Mouse (Mus musculus) kidney, postnatal 0 days (tissue): ENCODE data around the gene Gpd1. TPM values are rescaled to one million over a fixed set of nuclear protein-coding genes. Genes with fewer than 3 reads are reported as not detected.

Experiments used
- ATAC-seq: fragments of 200-750 bp; cut with Nextera tagmentation; replicated peaks from 2 replicates; pipeline ENCODE4 v1.8.0; 2017; ENCODE audit warnings: low read depth, moderate number of reproducible peaks, moderate TSS enrichment, moderate library complexity; ENCODE audit not compliant: low FRiP score
- DNase-seq: peaks from one replicate; pipeline ENCODE4 v3.0.0-alpha.2; 2016; ENCODE audit warnings: low spot score
- H3K27ac ChIP-seq: fragments of 300-500 bp; sonication (generic); 2 replicates; pipeline ENCODE4 v1.5.1; 2014; ENCODE audit warnings: mild to moderate bottlenecking
- H3K27me3 ChIP-seq: fragments of 300-500 bp; sonication (generic); 2 replicates; pipeline ENCODE4 v1.6.1; 2014; ENCODE audit warnings: low read length, mixed read lengths; ENCODE audit not compliant: insufficient read depth
- H3K36me3 ChIP-seq: fragments of 300-500 bp; sonication (generic); 2 replicates; pipeline ENCODE4 v1.6.1; 2014; ENCODE audit warnings: low read length, mixed read lengths; ENCODE audit not compliant: insufficient read depth
- H3K4me1 ChIP-seq: fragments of 300-500 bp; sonication (generic); replicated peaks from 2 replicates; pipeline ENCODE4 v1.6.1; 2014; ENCODE audit warnings: antibody characterized with exemption, low read length, mixed read lengths; ENCODE audit not compliant: insufficient read depth
- H3K4me2 ChIP-seq: fragments of 300-500 bp; sonication (generic); 2 replicates; pipeline ENCODE4 v1.6.1; 2014; ENCODE audit warnings: mild to moderate bottlenecking, low read length, moderate library complexity, mixed read lengths
- H3K4me3 ChIP-seq: fragments of 300-500 bp; sonication (generic); replicated peaks from 2 replicates; pipeline ENCODE4 v1.5.1; 2014; ENCODE audit warnings: low read depth, low read length
- H3K9ac ChIP-seq: fragments of 300-500 bp; sonication (generic); 2 replicates; pipeline ENCODE4 v1.6.1; 2014; ENCODE audit warnings: low read depth, low read length
- H3K9me3 ChIP-seq: fragments of 300-500 bp; sonication (generic); replicated peaks from 2 replicates; pipeline ENCODE4 v1.6.1; 2016; ENCODE audit warnings: low read length, inconsistent platforms, mixed read lengths
- CTCF ChIP-seq: IDR thresholded peaks from 2 replicates; pipeline ENCODE4 v1.5.1; 2016; ENCODE audit warnings: antibody characterized with exemption, low read depth, mild to moderate bottlenecking, moderate library complexity
- WGBS: fragments of 180-500 bp; shearing (Covaris S2); extraction: QIAGEN DNeasy Blood & Tissue Kit; methylation state at CpG from one replicate; pipeline ENCODE4 v1.1.7; 2014; 5-methylcytosine and 5-hydroxymethylcytosine counted together
- polyA plus RNA-seq: library from polyadenylated mRNA; unstranded; fragments of >200 nt; fragmentation: Nextera tagmentation; extraction: Ambion mirVana; gene quantifications from 2 replicates; pipeline ENCODE4 v1.2.1, GENCODE M21; 2015

The Gpd1 gene
- polyA plus RNA-seq, 1 experiment from 2014 or later: 46.1 TPM

DNA sequence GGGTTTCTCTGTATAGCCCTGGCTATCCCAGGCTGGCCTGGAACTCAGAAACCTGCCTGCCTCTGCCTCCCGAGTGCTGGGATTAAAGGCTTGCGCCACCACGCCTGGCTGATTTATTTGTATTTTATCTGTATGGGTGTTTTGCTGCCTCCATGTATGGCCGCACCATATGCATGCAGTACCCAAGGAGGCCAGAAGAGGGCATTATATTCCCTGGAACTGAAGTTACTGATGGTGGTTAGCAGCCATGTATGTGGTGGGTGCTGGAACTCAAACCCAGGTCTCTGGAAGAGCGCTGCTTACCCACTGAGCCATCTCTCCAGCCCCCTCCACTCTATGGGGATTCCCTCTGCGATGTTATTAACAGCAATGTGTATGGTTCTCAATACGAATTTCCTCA lies 34.4 kb upstream of the Gpd1 start:
- Histone ChIP-seq H3K9me3 (no peaks in the 10 kb centered on the region), H3K27me3 (no peaks in the 10 kb centered on the region), H3K4me1 (no peaks in the 10 kb centered on the region), H3K4me3 (no peak overlapping the region), H3K9ac (no peak overlapping the region), H3K4me2 (no peak overlapping the region), H3K36me3 (no peaks in the 10 kb centered on the region), H3K27ac (no peak overlapping the region)
- no peak for ATAC-seq
- TF ChIP-seq CTCF: peak; percentile 50
- no peak for DNase-seq
- WGBS: 91% methylated on average over 7 of the region's 7 CpGs

GRCm38 (mm10) chr15:99684156-99684555 lies 33.2 kb upstream of the Gpd1 start:
- no peak overlapping the region for H3K27ac ChIP-seq
- ATAC-seq: no peak
- H3K4me1 ChIP-seq: no peaks in the 10 kb centered on the region
- TF ChIP-seq CTCF: no peak
- no peaks in the 10 kb centered on the region for H3K27me3 ChIP-seq
- 89% methylated on average over 5 of the region's 5 CpGs for WGBS
- H3K9me3 ChIP-seq: no peaks in the 10 kb centered on the region
- no peaks in the 10 kb centered on the region for H3K36me3 ChIP-seq
- H3K9ac ChIP-seq: no peak overlapping the region
- no peak overlapping the region for H3K4me2 ChIP-seq
- DNase-seq: no peak
- H3K4me3 ChIP-seq: no peak overlapping the region

DNA sequence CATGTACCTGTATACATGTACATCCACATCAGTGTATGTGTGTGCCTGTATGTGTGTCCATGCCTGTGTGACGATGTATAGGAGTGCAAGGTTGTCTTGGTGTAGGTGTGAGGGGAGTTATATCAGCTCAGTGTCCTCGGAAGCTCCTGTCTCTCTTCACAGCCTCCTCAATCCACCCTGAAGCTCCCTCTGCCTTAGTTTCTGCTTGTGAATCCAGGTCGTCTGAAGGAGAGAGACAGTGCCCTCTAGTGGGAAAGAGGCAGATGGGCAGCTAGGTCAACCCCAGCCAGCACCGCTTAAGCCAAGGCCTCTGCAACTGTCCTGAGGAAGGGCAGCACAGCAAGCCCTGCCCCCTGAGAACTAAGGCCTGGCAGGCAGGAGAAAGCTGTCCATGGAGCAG lies 28.6 kb upstream of the Gpd1 start:
- H3K4me3 ChIP-seq: no peak overlapping the region
- 4% methylated on average over 4 of the region's 4 CpGs for WGBS
- H3K27ac ChIP-seq: no peak overlapping the region
- H3K36me3 ChIP-seq: no peaks in the 10 kb centered on the region
- H3K9ac ChIP-seq: no peak overlapping the region
- no peaks in the 10 kb centered on the region for H3K9me3 ChIP-seq
- H3K4me1 ChIP-seq: no peaks in the 10 kb centered on the region
- no peak for ATAC-seq
- no peaks in the 10 kb centered on the region for H3K27me3 ChIP-seq
- peak; percentile 93 for TF ChIP-seq CTCF
- peak; percentile 92 for DNase-seq
- H3K4me2 ChIP-seq: no peak overlapping the region

DNA sequence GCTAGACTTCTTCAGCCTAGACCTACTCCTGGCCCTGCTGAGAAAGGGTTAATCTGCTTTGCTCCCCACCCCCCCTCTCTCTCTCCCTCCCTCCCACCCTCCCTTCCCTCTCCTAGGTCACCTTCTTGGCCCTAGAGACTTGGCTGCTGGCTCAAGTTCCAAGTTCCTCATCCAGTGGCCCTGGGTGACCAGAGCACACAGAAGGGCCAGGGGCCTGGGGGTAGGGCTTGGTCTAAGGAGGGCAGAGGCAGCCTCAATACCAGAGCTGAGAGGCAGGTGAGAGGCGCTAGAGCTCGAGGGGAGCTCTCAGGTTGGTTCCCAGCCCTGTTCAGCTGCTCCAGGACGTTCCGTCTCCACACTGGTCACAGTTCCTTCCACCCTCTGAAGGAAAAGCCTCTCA lies 26.4 kb upstream of the Gpd1 start:
- no peak for ATAC-seq
- no peak for TF ChIP-seq CTCF

DNA sequence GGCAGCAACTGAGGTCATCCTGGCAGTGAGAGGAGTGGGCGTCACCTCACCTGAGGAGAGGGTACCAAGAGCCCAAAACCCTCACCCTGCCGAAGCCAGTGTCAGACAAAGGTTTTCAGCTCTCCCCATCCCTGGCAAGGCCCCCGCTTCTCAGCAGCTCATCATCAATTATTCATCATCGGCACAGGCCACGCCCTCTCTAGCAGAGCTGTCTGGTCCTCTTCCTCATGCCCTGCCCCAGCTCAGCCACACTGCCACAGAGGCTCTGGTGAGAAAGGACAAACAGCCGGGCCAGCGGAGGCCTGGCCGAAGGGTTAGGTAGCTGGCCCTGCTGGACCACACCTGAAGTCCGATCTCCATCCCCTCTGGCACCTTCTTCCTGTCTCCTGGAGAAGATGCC lies 25.3 kb upstream of the Gpd1 start:
- Histone ChIP-seq H3K36me3 (no peaks in the 10 kb centered on the region), H3K4me1 (no peaks in the 10 kb centered on the region), H3K27me3 (no peaks in the 10 kb centered on the region), H3K27ac (no peak overlapping the region), H3K9ac (no peak overlapping the region), H3K9me3 (no peaks in the 10 kb centered on the region), H3K4me2 (no peak overlapping the region), H3K4me3 (no peak overlapping the region)
- no peak for DNase-seq
- WGBS: 45% methylated on average over 9 of the region's 9 CpGs
- ATAC-seq: no peak
- TF ChIP-seq CTCF: no peak

More for the DNA sequence above, 26.4 kb upstream of the Gpd1 start:
- Histone ChIP-seq H3K36me3 (no peaks in the 10 kb centered on the region), H3K4me3 (no peak overlapping the region), H3K27ac (no peak overlapping the region), H3K27me3 (no peaks in the 10 kb centered on the region), H3K4me2 (no peak overlapping the region), H3K4me1 (no peaks in the 10 kb centered on the region), H3K9me3 (no peaks in the 10 kb centered on the region), H3K9ac (no peak overlapping the region)
- DNase-seq: no peak
- 22% methylated on average over 4 of the region's 4 CpGs for WGBS

DNA sequence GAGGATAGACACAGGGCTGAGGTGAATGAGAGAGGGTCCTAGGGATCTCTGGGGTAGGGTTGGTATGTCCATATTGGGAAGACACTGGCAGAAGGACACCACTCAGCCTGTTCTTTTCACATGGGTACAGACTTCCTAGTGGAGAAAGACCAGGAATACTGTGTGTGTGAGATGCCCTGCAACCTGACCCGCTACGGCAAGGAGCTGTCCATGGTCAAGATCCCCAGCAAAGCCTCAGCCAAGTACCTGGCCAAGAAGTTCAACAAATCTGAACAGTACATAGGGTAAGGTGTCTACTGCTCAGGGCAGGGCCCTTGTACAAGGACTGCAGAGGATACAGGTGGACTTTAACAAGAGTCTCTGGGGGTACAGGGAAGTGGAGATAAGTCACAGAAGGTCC lies 20.0 kb upstream of the Gpd1 start:
- DNase-seq (peak; percentile 46), ATAC-seq (no peak)
- H3K27ac ChIP-seq: no peak overlapping the region
- H3K36me3 ChIP-seq: no peaks in the 10 kb centered on the region
- H3K4me2 ChIP-seq: no peak overlapping the region
- no peak overlapping the region for H3K4me3 ChIP-seq
- TF ChIP-seq CTCF: no peak
- H3K9me3 ChIP-seq: no peaks in the 10 kb centered on the region
- H3K4me1 ChIP-seq: peaks cover 12% of the 10 kb centered on the region; the same call in 1 of the 2 replicates
- no peak overlapping the region for H3K9ac ChIP-seq
- H3K27me3 ChIP-seq: no peaks in the 10 kb centered on the region
- WGBS: 5% methylated on average over 2 of the region's 2 CpGs

DNA sequence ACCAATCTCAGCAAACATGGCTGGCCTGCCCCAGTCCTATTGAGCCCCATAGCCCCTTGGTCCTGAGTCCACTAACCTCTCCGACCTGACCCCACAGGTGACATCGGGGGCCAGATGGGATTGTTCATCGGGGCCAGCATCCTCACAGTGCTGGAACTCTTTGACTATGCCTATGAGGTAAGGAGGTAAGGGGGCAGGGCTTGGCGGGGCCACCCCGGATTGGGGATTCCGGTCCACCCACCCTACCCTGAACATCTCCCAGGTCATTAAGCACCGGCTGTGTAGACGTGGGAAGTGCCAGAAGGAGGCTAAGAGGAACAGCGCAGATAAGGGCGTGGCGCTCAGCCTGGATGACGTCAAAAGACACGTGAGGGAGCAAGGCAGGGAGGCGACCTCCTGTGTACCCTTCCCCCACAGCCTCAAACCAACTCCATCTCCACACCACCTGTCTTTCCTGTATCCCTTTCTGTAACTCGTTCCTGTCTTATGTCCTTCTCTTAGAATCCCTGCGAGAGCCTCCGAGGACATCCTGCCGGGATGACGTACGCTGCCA lies 18.7 kb upstream of the Gpd1 start:
- no peak overlapping the region for H3K4me3 ChIP-seq
- no peaks in the 10 kb centered on the region for H3K27me3 ChIP-seq
- 0 out of 2 replicates have a peak, but pooled peaks cover 2% of the 10 kb centered on the region for H3K36me3 ChIP-seq
- WGBS: 33% methylated on average over 20 of the region's 20 CpGs
- DNase-seq (no peak), ATAC-seq (no peak)
- no peak overlapping the region for H3K27ac ChIP-seq
- no peaks in the 10 kb centered on the region for H3K9me3 ChIP-seq
- no peak for TF ChIP-seq CTCF
- no peak overlapping the region for H3K4me2 ChIP-seq
- H3K9ac ChIP-seq: no peak overlapping the region
- peaks cover 22% of the 10 kb centered on the region for H3K4me1 ChIP-seq
